Mouse (Mus musculus) liver, embryonic 15.5 days (tissue): ENCODE measurements around the gene Acvr1. TPM values are rescaled to one million over a fixed set of nuclear protein-coding genes. Genes with fewer than 3 reads are reported as not detected.
A peak's percentile ranks its signal among the peaks of the same experiment; 100 is the strongest.

ENCODE experiments used
- ATAC-seq: fragments of 200-750 bp; cut with Nextera tagmentation; 2 replicates; pipeline ENCODE4 v1.8.0; 2017; ENCODE audit warnings: moderate number of reproducible peaks, mild to moderate bottlenecking, moderate library complexity; ENCODE audit not compliant: insufficient read depth
- H3K27ac ChIP-seq: fragments of 300-500 bp; sonication (generic); replicated peaks from 2 replicates; pipeline ENCODE4 v1.5.1; 2015; ENCODE audit warnings: mild to moderate bottlenecking, inconsistent platforms
- H3K27me3 ChIP-seq: fragments of 300-500 bp; sonication (generic); 2 replicates; pipeline ENCODE4 v1.6.1; 2015; ENCODE audit warnings: mild to moderate bottlenecking, inconsistent platforms
- H3K36me3 ChIP-seq: fragments of 300-500 bp; sonication (generic); replicated peaks from 2 replicates; pipeline ENCODE4 v1.6.1; 2015; ENCODE audit warnings: moderate library complexity, mild to moderate bottlenecking, inconsistent platforms
- H3K4me1 ChIP-seq: fragments of 300-500 bp; sonication (generic); replicated peaks from 2 replicates; pipeline ENCODE4 v1.6.1; 2015; ENCODE audit warnings: inconsistent platforms
- H3K4me2 ChIP-seq: fragments of 300-500 bp; sonication (generic); 2 replicates; pipeline ENCODE4 v1.6.1; 2015; ENCODE audit warnings: moderate library complexity, mild to moderate bottlenecking, inconsistent platforms
- H3K4me3 ChIP-seq: fragments of 300-500 bp; sonication (generic); replicated peaks from 2 replicates; pipeline ENCODE4 v1.5.1; 2015; ENCODE audit warnings: mild to moderate bottlenecking, inconsistent platforms
- H3K9ac ChIP-seq: fragments of 300-500 bp; sonication (generic); 2 replicates; pipeline ENCODE4 v1.6.1; 2015; ENCODE audit warnings: moderate library complexity, mild to moderate bottlenecking, inconsistent platforms
- H3K9me3 ChIP-seq: fragments of 300-500 bp; sonication (generic); replicated peaks from 2 replicates; pipeline ENCODE4 v1.6.1; 2016; ENCODE audit warnings: inconsistent platforms
- WGBS: fragments of 180-500 bp; shearing (Covaris S2); methylation state at CpG from one replicate; pipeline ENCODE4 v1.1.7; 2015; ENCODE audit warnings: mixed read lengths; ENCODE audit not compliant: insufficient replicate concordance; 5-methylcytosine and 5-hydroxymethylcytosine counted together
- polyA plus RNA-seq: library from polyadenylated mRNA; unstranded; fragments of >200 nt; fragmentation: Nextera tagmentation; extraction: Ambion mirVana; gene quantifications from 2 replicates; pipeline ENCODE4 v1.2.1, GENCODE M21; 2015

Acvr1 gene
- polyA plus RNA-seq, result 2.7 and 2.8 TPM in 2 replicates

- Histone ChIP-seq H3K4me3 (peak within 1 kb of the TSS; percentile 64), H3K36me3 (no peaks in the 10 kb centered on the region), H3K27me3 (peaks cover 42% of the 10 kb centered on the region), H3K4me2 (peak within 1 kb of the TSS; percentile 65), H3K27ac (peak within 1 kb of the TSS; percentile 79), H3K9ac (peak within 1 kb of the TSS; percentile 53), H3K4me1 (peaks cover 2% of the 10 kb centered on the region; the same call in 1 of the 2 replicates), H3K9me3 (no peaks in the 10 kb centered on the region)
- WGBS, result under 1% methylated on average over 59 of the region's 80 CpGs
- ATAC-seq, result peak; percentile 84
Observed at GRCm38 (mm10) chr2:58567066-58567810, at the start of gene Acvr1, which contains the start of gene Upp2. TSS of gene Acvr1 (minus strand) at chr2:58567157. TSS of gene Upp2 (plus strand) at chr2:58567298.

GRCm38 (mm10) chr2:58615766-58616165 lies 48.8 kb upstream of the Acvr1 start:
- H3K27ac ChIP-seq, result no peak overlapping the region
- ATAC-seq, result no peak
- no peak overlapping the region for H3K4me2 ChIP-seq
- no peaks in the 10 kb centered on the region for H3K36me3 ChIP-seq
- no peaks in the 10 kb centered on the region for H3K9me3 ChIP-seq
- no peaks in the 10 kb centered on the region for H3K27me3 ChIP-seq
- no peaks in the 10 kb centered on the region for H3K4me1 ChIP-seq
- 71% methylated on average over 5 of the region's 5 CpGs for WGBS
- H3K4me3 ChIP-seq, result no peak overlapping the region
- H3K9ac ChIP-seq, result no peak overlapping the region

- H3K27ac ChIP-seq, result no peak overlapping the region
- no peak for ATAC-seq
- H3K4me1 ChIP-seq, result no peaks in the 10 kb centered on the region
- H3K4me3 ChIP-seq, result no peak overlapping the region
- no peak overlapping the region for H3K9ac ChIP-seq
- 80% methylated on average over 8 of the region's 8 CpGs for WGBS
- H3K27me3 ChIP-seq, result no peaks in the 10 kb centered on the region
- H3K9me3 ChIP-seq, result no peaks in the 10 kb centered on the region
- H3K36me3 ChIP-seq, result no peaks in the 10 kb centered on the region
- H3K4me2 ChIP-seq, result no peak overlapping the region
Observed at GRCm38 (mm10) chr2:58614851-58615250, 47.9 kb upstream of the Acvr1 start.

- 59% methylated on average over 3 of the region's 3 CpGs for WGBS
- H3K9ac ChIP-seq, result no peak overlapping the region
- H3K4me3 ChIP-seq, result no peak overlapping the region
- H3K4me1 ChIP-seq, result no peaks in the 10 kb centered on the region
- H3K27me3 ChIP-seq, result no peaks in the 10 kb centered on the region
- no peaks in the 10 kb centered on the region for H3K9me3 ChIP-seq
- ATAC-seq, result no peak
- no peak overlapping the region for H3K27ac ChIP-seq
- H3K4me2 ChIP-seq, result no peak overlapping the region
- no peaks in the 10 kb centered on the region for H3K36me3 ChIP-seq
Observed at GRCm38 (mm10) chr2:58613720-58614119, 46.8 kb upstream of the Acvr1 start.

GRCm38 (mm10) chr2:58604791-58605190 lies 37.8 kb upstream of the Acvr1 start:
- Histone ChIP-seq H3K9ac (no peak overlapping the region), H3K4me3 (no peak overlapping the region), H3K27ac (no peak overlapping the region), H3K36me3 (no peaks in the 10 kb centered on the region), H3K4me2 (no peak overlapping the region), H3K4me1 (no peaks in the 10 kb centered on the region), H3K27me3 (no peaks in the 10 kb centered on the region), H3K9me3 (no peaks in the 10 kb centered on the region)
- ATAC-seq, result no peak
- 69% methylated on average over 3 of the region's 3 CpGs for WGBS

- no peaks in the 10 kb centered on the region for H3K4me1 ChIP-seq
- H3K36me3 ChIP-seq, result no peaks in the 10 kb centered on the region
- no peak overlapping the region for H3K4me2 ChIP-seq
- H3K9me3 ChIP-seq, result no peaks in the 10 kb centered on the region
- ATAC-seq, result no peak
- H3K9ac ChIP-seq, result no peak overlapping the region
- no peak overlapping the region for H3K27ac ChIP-seq
- no peaks in the 10 kb centered on the region for H3K27me3 ChIP-seq
- WGBS, result 51% methylated on average over 3 of the region's 3 CpGs
- no peak overlapping the region for H3K4me3 ChIP-seq
Observed at GRCm38 (mm10) chr2:58603379-58603778, 36.4 kb upstream of the Acvr1 start.

- H3K36me3 ChIP-seq, result no peaks in the 10 kb centered on the region
- WGBS, result 77% methylated on average over 4 of the region's 4 CpGs
Observed at GRCm38 (mm10) chr2:58601382-58601781, 34.4 kb upstream of the Acvr1 start.

GRCm38 (mm10) chr2:58599639-58600038 lies 32.7 kb upstream of the Acvr1 start:
- H3K4me2 ChIP-seq, result no peak overlapping the region
- H3K36me3 ChIP-seq, result no peaks in the 10 kb centered on the region
- H3K27me3 ChIP-seq, result no peaks in the 10 kb centered on the region
- no peak overlapping the region for H3K27ac ChIP-seq
- no peaks in the 10 kb centered on the region for H3K9me3 ChIP-seq
- H3K4me3 ChIP-seq, result no peak overlapping the region
- no peaks in the 10 kb centered on the region for H3K4me1 ChIP-seq
- WGBS, result 47% methylated on average over 6 of the region's 6 CpGs
- no peak overlapping the region for H3K9ac ChIP-seq
- no peak for ATAC-seq

More at GRCm38 (mm10) chr2:58601382-58601781, 34.4 kb upstream of the Acvr1 start:
- no peaks in the 10 kb centered on the region for H3K27me3 ChIP-seq
- H3K4me3 ChIP-seq, result no peak overlapping the region
- no peak for ATAC-seq
- no peak overlapping the region for H3K9ac ChIP-seq
- H3K4me2 ChIP-seq, result no peak overlapping the region
- no peak overlapping the region for H3K27ac ChIP-seq
- H3K4me1 ChIP-seq, result no peaks in the 10 kb centered on the region
- no peaks in the 10 kb centered on the region for H3K9me3 ChIP-seq

- H3K4me3 ChIP-seq, result no peak overlapping the region
- WGBS, result 75% methylated on average over 3 of the region's 3 CpGs
- no peak overlapping the region for H3K27ac ChIP-seq
- no peak for ATAC-seq
- no peaks in the 10 kb centered on the region for H3K4me1 ChIP-seq
- no peaks in the 10 kb centered on the region for H3K27me3 ChIP-seq
- H3K36me3 ChIP-seq, result no peaks in the 10 kb centered on the region
- H3K9ac ChIP-seq, result no peak overlapping the region
- no peaks in the 10 kb centered on the region for H3K9me3 ChIP-seq
- no peak overlapping the region for H3K4me2 ChIP-seq
Observed at GRCm38 (mm10) chr2:58597556-58597955, 30.6 kb upstream of the Acvr1 start.

GRCm38 (mm10) chr2:58596774-58597342 lies 29.9 kb upstream of the Acvr1 start:
- H3K9ac ChIP-seq, result no peak overlapping the region
- 67% methylated on average over 17 of the region's 17 CpGs for WGBS
- no peaks in the 10 kb centered on the region for H3K4me1 ChIP-seq
- no peak overlapping the region for H3K4me2 ChIP-seq
- no peak overlapping the region for H3K27ac ChIP-seq
- H3K27me3 ChIP-seq, result no peaks in the 10 kb centered on the region
- no peak overlapping the region for H3K4me3 ChIP-seq
- H3K9me3 ChIP-seq, result no peaks in the 10 kb centered on the region
- no peak for ATAC-seq
- H3K36me3 ChIP-seq, result no peaks in the 10 kb centered on the region

- Histone ChIP-seq H3K36me3 (no peaks in the 10 kb centered on the region), H3K9ac (no peak overlapping the region), H3K27ac (no peak overlapping the region), H3K27me3 (no peaks in the 10 kb centered on the region), H3K4me1 (no peaks in the 10 kb centered on the region), H3K4me2 (no peak overlapping the region), H3K9me3 (no peaks in the 10 kb centered on the region), H3K4me3 (no peak overlapping the region)
- WGBS, result 34% methylated on average over 9 of the region's 9 CpGs
- ATAC-seq, result no peak
Observed at GRCm38 (mm10) chr2:58595350-58595749, 28.4 kb upstream of the Acvr1 start.
